Mouse (Mus musculus) stomach, postnatal 0 days (tissue): ENCODE data around the gene Zfp599. TPM values are rescaled to one million over a fixed set of nuclear protein-coding genes. Genes with fewer than 3 reads are reported as not detected.
"Not testable (repeated sequence)": the region's sequence is repeated elsewhere in the genome, so short reads cannot be mapped to it uniquely, and the experiment has no call there.

ENCODE experiments used
- ATAC-seq: fragments of 200-750 bp; cut with Nextera tagmentation; 2 replicates; pipeline ENCODE4 v1.8.0; 2017; ENCODE audit not compliant: low FRiP score, low TSS enrichment
- DNase-seq: peaks from one replicate; pipeline ENCODE4 v3.0.0-alpha.2; 2016; ENCODE audit warnings: low spot score
- H3K27ac ChIP-seq: fragments of 300-500 bp; sonication (generic); replicated peaks from 2 replicates; pipeline ENCODE4 v1.5.1; 2014; ENCODE audit warnings: mild to moderate bottlenecking, control low read depth
- H3K27me3 ChIP-seq: fragments of 300-500 bp; sonication (generic); 2 replicates; pipeline ENCODE4 v1.6.1; 2014; ENCODE audit warnings: low read length; ENCODE audit not compliant: control insufficient read depth, insufficient read depth
- H3K36me3 ChIP-seq: fragments of 300-500 bp; sonication (generic); 2 replicates; pipeline ENCODE4 v1.6.1; 2014; ENCODE audit warnings: low read length, mixed read lengths; ENCODE audit not compliant: control insufficient read depth, insufficient read depth
- H3K4me1 ChIP-seq: fragments of 300-500 bp; sonication (generic); replicated peaks from 2 replicates; pipeline ENCODE4 v1.6.1; 2014; ENCODE audit warnings: antibody characterized with exemption; ENCODE audit not compliant: control insufficient read depth, insufficient read depth
- H3K4me2 ChIP-seq: fragments of 300-500 bp; sonication (generic); replicated peaks from 2 replicates; pipeline ENCODE4 v1.6.1; 2014; ENCODE audit warnings: low read depth, mild to moderate bottlenecking, control low read depth, moderate library complexity
- H3K4me3 ChIP-seq: fragments of 300-500 bp; sonication (generic); 2 replicates; pipeline ENCODE4 v1.5.1; 2014; ENCODE audit warnings: low read depth, low read length, control low read depth
- H3K9ac ChIP-seq: fragments of 300-500 bp; sonication (generic); 2 replicates; pipeline ENCODE4 v1.6.1; 2014; ENCODE audit warnings: mild to moderate bottlenecking, low read length, control low read depth, mixed read lengths
- H3K9me3 ChIP-seq: fragments of 300-500 bp; sonication (generic); 2 replicates; pipeline ENCODE4 v1.6.1; 2016; ENCODE audit warnings: low read length; ENCODE audit not compliant: control insufficient read depth
- CTCF ChIP-seq: IDR thresholded peaks from 2 replicates; pipeline ENCODE4 v1.5.1; 2016; ENCODE audit warnings: antibody characterized with exemption, low read depth, mild to moderate bottlenecking, moderate library complexity
- EP300 ChIP-seq: optimal IDR thresholded peaks from 2 replicates; pipeline ENCODE3; 2016; ENCODE audit warnings: antibody characterized with exemption
- WGBS: fragments of 180-500 bp; shearing (Covaris S2); extraction: QIAGEN DNeasy Blood & Tissue Kit; methylation state at CpG from one replicate; pipeline ENCODE4 v1.1.7; 2014; 5-methylcytosine and 5-hydroxymethylcytosine counted together
- polyA plus RNA-seq: library from polyadenylated mRNA; unstranded; fragments of >200 nt; fragmentation: Nextera tagmentation; extraction: Ambion mirVana; gene quantifications from 2 replicates; pipeline ENCODE4 v1.2.1, GENCODE M21; 2015

Gene Zfp599
- polyA plus RNA-seq, 1 experiment from 2014 or later, result 1.4 TPM

DNA sequence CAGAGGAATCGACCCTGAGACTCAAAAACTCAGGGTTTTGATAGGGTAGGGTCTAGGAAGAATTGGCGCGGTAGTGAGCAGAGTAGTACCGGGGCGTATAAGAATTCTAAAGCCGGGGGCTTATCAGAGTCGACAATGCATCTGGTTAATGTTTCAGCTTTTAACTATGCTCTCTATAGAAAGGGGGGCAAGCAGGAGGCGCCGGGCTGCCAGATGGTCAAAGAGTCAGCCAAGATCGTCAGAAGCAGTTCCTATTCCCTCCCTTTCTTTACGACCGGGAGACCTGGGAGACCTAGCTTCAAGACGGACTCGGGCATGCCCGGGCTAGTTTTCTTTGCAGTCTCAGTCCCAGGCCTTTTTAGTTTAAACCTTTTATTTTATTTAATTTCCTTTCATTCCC, 32.8 kb downstream of the Zfp599 start:
- ATAC-seq, result no peak
- H3K9me3 ChIP-seq, result no peaks in the 10 kb centered on the region
- WGBS, result 56% methylated on average over 15 of the region's 15 CpGs

DNA sequence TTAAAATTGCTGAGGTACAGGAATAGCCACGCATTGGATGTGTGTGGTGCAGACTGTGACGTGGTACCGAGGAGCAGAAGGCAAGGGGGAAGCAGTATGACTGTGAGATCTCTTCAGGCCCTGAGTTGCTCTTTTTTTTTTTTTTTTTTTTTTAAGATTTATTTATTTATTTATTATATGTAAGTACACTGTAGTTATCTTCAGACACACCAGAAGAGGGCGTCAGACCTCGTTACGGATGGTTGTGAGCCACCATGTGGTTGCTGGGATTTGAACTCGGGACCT, 33.4 kb downstream of the Zfp599 start:
- DNase-seq, H3K9ac ChIP-seq, H3K36me3 ChIP-seq, H3K27me3 ChIP-seq, H3K4me1 ChIP-seq, ATAC-seq, H3K9me3 ChIP-seq: not testable (repeated sequence)
- WGBS, result 46% methylated on average over 7 of the region's 7 CpGs
- Histone ChIP-seq H3K4me2 (peak overlapping the region; percentile 61), H3K27ac (peak overlapping the region; percentile 94), H3K4me3 (peak overlapping the region; percentile 65)

More for the DNA sequence above, 32.8 kb downstream of the Zfp599 start:
- TF ChIP-seq CTCF (no peak), EP300 (no peak)
- H3K27me3 ChIP-seq, result no peaks in the 10 kb centered on the region
- no peaks in the 10 kb centered on the region for H3K4me1 ChIP-seq
- peak overlapping the region; percentile 61; the same call in 1 of the 2 replicates for H3K4me2 ChIP-seq
- no peaks in the 10 kb centered on the region for H3K36me3 ChIP-seq
- DNase-seq, result peak; percentile 44
- H3K4me3 ChIP-seq, result peak overlapping the region; percentile 65; the same call in 1 of the 2 replicates
- H3K27ac ChIP-seq, result peak overlapping the region; percentile 67
- no peak overlapping the region for H3K9ac ChIP-seq

DNA sequence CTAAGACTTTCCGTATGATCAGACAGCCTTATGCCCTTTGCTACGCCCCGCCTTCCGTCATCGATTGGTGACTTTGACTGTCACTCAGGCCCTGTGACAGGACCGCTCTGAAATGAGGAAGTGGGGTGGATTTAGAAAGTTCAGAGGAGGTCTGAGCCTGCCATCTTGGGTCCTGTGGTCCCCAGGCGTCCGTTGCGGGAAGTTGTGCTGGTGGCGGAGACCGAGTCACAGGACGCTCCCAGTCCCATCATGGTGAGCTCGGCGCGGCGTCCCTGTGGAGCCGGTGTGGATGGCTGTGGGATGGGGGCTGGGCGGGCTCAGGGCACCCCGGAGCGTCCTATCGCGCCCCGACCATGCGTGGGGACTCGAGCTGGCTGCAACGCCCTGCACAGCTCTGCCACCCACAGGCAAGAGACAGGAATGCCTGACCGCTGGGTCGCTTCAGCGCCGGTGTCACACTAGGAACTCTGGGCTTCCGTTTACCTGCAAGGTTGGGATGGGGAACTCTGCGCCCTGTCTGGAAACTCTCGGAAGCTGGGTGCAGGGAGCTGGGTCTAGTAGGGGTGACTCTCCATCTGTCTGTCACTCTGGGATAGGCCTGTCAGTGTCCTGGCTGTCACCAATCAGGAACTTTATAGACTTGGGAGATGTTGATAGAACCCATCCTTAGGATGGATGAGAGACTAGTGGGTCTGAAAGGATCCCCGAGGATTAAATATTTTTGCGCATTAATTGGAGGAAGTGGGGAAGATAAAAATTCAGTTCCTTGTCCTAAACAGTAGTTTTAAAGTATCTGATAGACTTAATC, 33.9 kb downstream of the Zfp599 start, which contains the start of gene Zfp809:
TSS of gene Zfp809 (plus strand) at position 134 of the 808 bp plus-strand sequence.
- H3K9me3 ChIP-seq, result no peaks in the 10 kb centered on the region
- ATAC-seq (peak; percentile 98), DNase-seq (peak; percentile 97)
- H3K27ac ChIP-seq, result peak within 1 kb of the TSS; percentile 94
- peak within 1 kb of the TSS; percentile 61 for H3K4me2 ChIP-seq
- no peaks in the 10 kb centered on the region for H3K27me3 ChIP-seq
- H3K4me3 ChIP-seq, result peak within 1 kb of the TSS; percentile 65
- peak within 1 kb of the TSS; percentile 78 for H3K9ac ChIP-seq
- WGBS, result 1% methylated on average over 34 of the region's 35 CpGs
- TF ChIP-seq EP300 (no peak), CTCF (peak; percentile 86)
- H3K36me3 ChIP-seq, result no peaks in the 10 kb centered on the region
- H3K4me1 ChIP-seq, result no peaks in the 10 kb centered on the region

DNA sequence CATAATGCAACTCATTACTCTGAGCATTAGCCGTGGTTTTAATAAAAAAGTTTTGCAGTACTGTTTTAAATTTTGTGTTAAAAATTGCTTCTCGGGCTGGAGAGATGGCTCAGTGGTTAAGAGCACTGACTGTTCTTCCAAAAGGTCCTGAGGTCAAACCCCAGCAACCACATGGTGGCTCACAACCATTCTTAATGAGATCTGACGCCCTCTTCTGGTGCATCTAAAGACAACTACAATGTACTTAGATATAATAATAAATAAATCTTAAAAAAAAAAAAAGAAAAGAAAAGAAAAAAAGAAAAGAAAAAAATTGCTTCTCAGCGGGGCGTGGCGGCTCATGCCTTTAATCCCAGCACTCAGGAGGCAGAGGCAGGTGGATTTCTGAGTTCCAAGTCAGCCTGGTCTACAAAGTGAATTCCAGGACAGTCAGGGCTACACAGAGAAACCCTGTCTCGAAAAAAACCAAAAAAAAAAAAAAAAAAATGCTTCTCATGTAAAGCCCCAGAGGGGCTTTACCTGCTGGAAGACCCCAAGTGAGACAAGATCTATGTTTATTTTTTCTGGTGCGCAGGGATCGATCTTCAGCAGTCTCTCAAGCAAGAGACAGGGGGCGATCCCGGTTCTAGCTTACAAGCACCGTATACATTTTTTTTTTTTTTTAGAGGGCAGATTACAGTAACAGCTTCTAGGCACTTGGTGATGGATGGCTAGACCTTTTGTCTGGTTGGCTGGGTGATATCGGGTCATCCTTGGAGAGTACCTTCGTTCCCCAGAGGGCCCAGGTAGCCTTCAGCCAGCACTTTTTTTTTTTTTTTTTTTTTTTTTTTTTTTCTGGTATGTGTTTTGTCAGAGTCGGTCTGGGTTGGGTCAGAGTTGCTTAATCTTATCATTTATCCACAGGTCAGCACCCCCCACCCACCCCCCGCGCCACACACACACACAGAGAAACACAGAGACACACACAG, 34.9 kb downstream of the Zfp599 start:
- H3K4me3 ChIP-seq, result peak overlapping the region; percentile 65
- 25% methylated on average over 17 of the region's 17 CpGs for WGBS
- DNase-seq (peak; percentile 38), ATAC-seq (peak; percentile 35)
- TF ChIP-seq EP300, result no peak
- peak; percentile 54 for TF ChIP-seq CTCF
- peak overlapping the region; percentile 78 for H3K9ac ChIP-seq
- no peaks in the 10 kb centered on the region for H3K9me3 ChIP-seq
- no peaks in the 10 kb centered on the region for H3K36me3 ChIP-seq
- H3K27ac ChIP-seq, result peak overlapping the region; percentile 94
- no peaks in the 10 kb centered on the region for H3K4me1 ChIP-seq
- peak overlapping the region; percentile 61 for H3K4me2 ChIP-seq
- H3K27me3 ChIP-seq, result no peaks in the 10 kb centered on the region

DNA sequence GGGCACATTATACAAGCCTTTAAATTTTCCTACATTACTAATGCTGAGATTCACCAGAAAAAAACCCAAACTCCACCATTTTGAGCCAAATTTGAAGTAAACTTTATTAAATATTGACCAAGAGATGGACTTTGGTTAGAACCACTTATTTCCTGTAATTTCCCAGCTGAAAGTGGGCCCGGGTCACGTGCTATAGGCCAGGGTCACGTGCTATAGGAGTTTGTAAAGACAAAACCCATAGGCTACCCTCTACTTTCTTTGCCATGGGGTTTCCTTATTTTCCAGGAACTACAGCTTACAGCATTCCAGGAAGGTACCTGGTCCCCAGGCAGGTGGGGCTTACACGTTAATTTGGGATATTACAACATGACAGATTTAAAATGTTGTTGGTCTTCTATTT, 35.6 kb downstream of the Zfp599 start:
- Histone ChIP-seq H3K4me1 (no peaks in the 10 kb centered on the region), H3K9ac (no peak overlapping the region), H3K36me3 (no peaks in the 10 kb centered on the region), H3K4me2 (no peak overlapping the region), H3K27ac (no peak overlapping the region), H3K9me3 (no peaks in the 10 kb centered on the region), H3K27me3 (no peaks in the 10 kb centered on the region), H3K4me3 (no peak overlapping the region)
- no peak for TF ChIP-seq CTCF
- no peak for TF ChIP-seq EP300
- DNase-seq (no peak), ATAC-seq (no peak)
- 94% methylated on average over 4 of the region's 4 CpGs for WGBS
